Mouse (Mus musculus) neural tube, embryonic 12.5 days (tissue): ENCODE data around the gene Egf. TPM values are rescaled to one million over a fixed set of nuclear protein-coding genes. Genes with fewer than 3 reads are reported as not detected.

Experiments
- ATAC-seq: fragments of 200-750 bp; cut with Nextera tagmentation; 2 replicates; pipeline ENCODE4 v1.8.0; 2017; ENCODE audit warnings: low read depth, mild to moderate bottlenecking, moderate TSS enrichment, moderate library complexity; ENCODE audit not compliant: low FRiP score
- H3K27ac ChIP-seq: fragments of 300-500 bp; sonication (generic); 2 replicates; pipeline ENCODE4 v1.5.1; 2016
- H3K27me3 ChIP-seq: fragments of 300-500 bp; sonication (generic); replicated peaks from 2 replicates; pipeline ENCODE4 v1.6.1; 2016; ENCODE audit warnings: mild to moderate bottlenecking
- H3K36me3 ChIP-seq: fragments of 300-500 bp; sonication (generic); 2 replicates; pipeline ENCODE4 v1.6.1; 2016; ENCODE audit warnings: mild to moderate bottlenecking
- H3K4me1 ChIP-seq: fragments of 300-500 bp; sonication (generic); 2 replicates; pipeline ENCODE4 v1.6.1; 2016
- H3K4me2 ChIP-seq: fragments of 300-500 bp; sonication (generic); replicated peaks from 2 replicates; pipeline ENCODE4 v1.6.1; 2016; ENCODE audit warnings: mild to moderate bottlenecking
- H3K4me3 ChIP-seq: fragments of 300-500 bp; sonication (generic); 2 replicates; pipeline ENCODE4 v1.5.1; 2016
- H3K9ac ChIP-seq: fragments of 300-500 bp; sonication (generic); 2 replicates; pipeline ENCODE4 v1.6.1; 2016; ENCODE audit warnings: mild to moderate bottlenecking
- H3K9me3 ChIP-seq: fragments of 300-500 bp; sonication (generic); 2 replicates; pipeline ENCODE4 v1.6.1; 2016; ENCODE audit warnings: mild to moderate bottlenecking
- WGBS: fragments of 180-500 bp; shearing (Covaris S2); methylation state at CpG from one replicate; pipeline ENCODE4 v1.1.7; 2016; 5-methylcytosine and 5-hydroxymethylcytosine counted together
- polyA plus RNA-seq: library from polyadenylated mRNA; unstranded; fragments of >200 nt; fragmentation: Nextera tagmentation; extraction: Ambion mirVana; gene quantifications from 2 replicates; pipeline ENCODE4 v1.2.1, GENCODE M21; 2016

Egf gene
- polyA plus RNA-seq, 1 experiment from 2014 or later = 1.8 TPM

GRCm38 (mm10) chr3:129675923-129676322, 79.2 kb downstream of the Egf start:
- Histone ChIP-seq H3K27ac (no peak overlapping the region), H3K4me1 (no peaks in the 10 kb centered on the region), H3K27me3 (no peaks in the 10 kb centered on the region), H3K4me2 (no peak overlapping the region), H3K4me3 (no peak overlapping the region), H3K36me3 (no peaks in the 10 kb centered on the region), H3K9me3 (no peaks in the 10 kb centered on the region), H3K9ac (no peak overlapping the region)
- 96% methylated on average over 7 of the region's 7 CpGs for WGBS
- no peak for ATAC-seq

- no peaks in the 10 kb centered on the region for H3K36me3 ChIP-seq
- no peaks in the 10 kb centered on the region for H3K9me3 ChIP-seq
- 73% methylated on average over 2 of the region's 2 CpGs for WGBS
- no peaks in the 10 kb centered on the region for H3K27me3 ChIP-seq
- H3K9ac ChIP-seq = no peak overlapping the region
- no peak overlapping the region for H3K4me2 ChIP-seq
- no peak overlapping the region for H3K27ac ChIP-seq
- no peak overlapping the region for H3K4me3 ChIP-seq
- no peaks in the 10 kb centered on the region for H3K4me1 ChIP-seq
- ATAC-seq = no peak
Measured at GRCm38 (mm10) chr3:129663906-129664305, 91.2 kb downstream of the Egf start.

- 93% methylated on average over 7 of the region's 7 CpGs for WGBS
- Histone ChIP-seq H3K9me3 (no peaks in the 10 kb centered on the region), H3K4me1 (no peaks in the 10 kb centered on the region), H3K27me3 (no peaks in the 10 kb centered on the region), H3K4me2 (no peak overlapping the region), H3K27ac (no peak overlapping the region), H3K36me3 (no peaks in the 10 kb centered on the region), H3K4me3 (no peak overlapping the region), H3K9ac (no peak overlapping the region)
- ATAC-seq = no peak
Measured at GRCm38 (mm10) chr3:129658776-129659175, 96.3 kb downstream of the Egf start.

GRCm38 (mm10) chr3:129657775-129658174, 97.3 kb downstream of the Egf start:
- H3K9ac ChIP-seq = no peak overlapping the region
- no peaks in the 10 kb centered on the region for H3K27me3 ChIP-seq
- H3K4me3 ChIP-seq = no peak overlapping the region
- WGBS = 83% methylated on average over 11 of the region's 11 CpGs
- no peak overlapping the region for H3K27ac ChIP-seq
- no peak for ATAC-seq
- H3K9me3 ChIP-seq = no peaks in the 10 kb centered on the region
- no peak overlapping the region for H3K4me2 ChIP-seq
- no peaks in the 10 kb centered on the region for H3K36me3 ChIP-seq
- no peaks in the 10 kb centered on the region for H3K4me1 ChIP-seq

DNA sequence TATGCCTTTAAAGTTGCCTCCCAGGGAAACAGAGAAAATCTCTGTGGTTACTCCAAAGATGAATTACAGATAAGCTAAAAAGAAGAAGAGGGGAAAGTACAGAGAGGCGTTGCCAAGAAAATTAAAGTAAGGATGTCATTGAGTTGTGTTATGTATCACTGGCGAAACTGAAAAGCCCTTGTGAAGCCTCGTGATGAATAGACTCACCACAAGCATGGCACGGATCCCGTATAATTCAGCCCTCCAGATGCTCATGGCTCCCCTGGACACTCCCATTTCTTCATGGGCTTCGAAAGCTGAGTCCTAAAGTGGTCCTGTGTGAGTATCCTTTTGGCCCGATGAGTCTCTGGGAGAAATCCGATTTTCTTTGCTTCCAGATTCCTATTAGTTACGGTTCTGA, 97.9 kb downstream of the Egf start:
- H3K9ac ChIP-seq = no peak overlapping the region
- no peak overlapping the region for H3K4me3 ChIP-seq
- 89% methylated on average over 9 of the region's 9 CpGs for WGBS
- no peaks in the 10 kb centered on the region for H3K9me3 ChIP-seq
- H3K27me3 ChIP-seq = no peaks in the 10 kb centered on the region
- no peak for ATAC-seq
- H3K36me3 ChIP-seq = no peaks in the 10 kb centered on the region
- H3K4me2 ChIP-seq = no peak overlapping the region
- no peaks in the 10 kb centered on the region for H3K4me1 ChIP-seq
- no peak overlapping the region for H3K27ac ChIP-seq

GRCm38 (mm10) chr3:129656540-129656939, 98.6 kb downstream of the Egf start:
- no peak for ATAC-seq
- Histone ChIP-seq H3K27me3 (no peaks in the 10 kb centered on the region), H3K4me3 (no peak overlapping the region), H3K27ac (no peak overlapping the region), H3K36me3 (no peaks in the 10 kb centered on the region), H3K9ac (no peak overlapping the region), H3K4me2 (no peak overlapping the region), H3K4me1 (no peaks in the 10 kb centered on the region), H3K9me3 (no peaks in the 10 kb centered on the region)
- WGBS = 82% methylated on average over 4 of the region's 4 CpGs

DNA sequence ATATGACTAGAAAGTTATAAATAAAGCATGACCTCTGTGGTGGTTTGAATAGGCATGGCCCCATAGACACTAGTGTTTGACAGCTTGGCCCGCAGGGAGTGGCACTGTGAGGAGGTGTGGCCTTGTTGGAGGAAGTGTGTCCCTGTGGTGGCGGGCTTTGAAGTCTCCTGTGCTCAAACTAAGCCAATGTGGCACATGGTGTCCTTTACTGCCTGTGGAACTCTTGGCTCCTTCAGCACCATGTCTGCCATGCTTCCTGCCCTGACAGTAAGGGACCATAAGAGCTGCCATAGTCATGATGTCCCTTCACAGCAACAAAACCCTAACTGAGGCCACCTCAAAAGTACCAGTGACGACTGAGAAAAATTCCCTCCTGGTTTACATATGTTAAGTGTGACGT, 102.6 kb downstream of the Egf start:
- no peak for ATAC-seq
- WGBS = 89% methylated on average over 4 of the region's 4 CpGs

GRCm38 (mm10) chr3:129651765-129652164, 103.4 kb downstream of the Egf start:
- no peak overlapping the region for H3K9ac ChIP-seq
- 91% methylated on average over 8 of the region's 8 CpGs for WGBS
- H3K4me2 ChIP-seq = no peak overlapping the region

More for the DNA sequence above, 102.6 kb downstream of the Egf start:
- Histone ChIP-seq H3K27ac (no peak overlapping the region), H3K27me3 (no peaks in the 10 kb centered on the region), H3K36me3 (no peaks in the 10 kb centered on the region), H3K4me1 (no peaks in the 10 kb centered on the region), H3K4me2 (no peak overlapping the region), H3K9ac (no peak overlapping the region), H3K9me3 (no peaks in the 10 kb centered on the region), H3K4me3 (no peak overlapping the region)

DNA sequence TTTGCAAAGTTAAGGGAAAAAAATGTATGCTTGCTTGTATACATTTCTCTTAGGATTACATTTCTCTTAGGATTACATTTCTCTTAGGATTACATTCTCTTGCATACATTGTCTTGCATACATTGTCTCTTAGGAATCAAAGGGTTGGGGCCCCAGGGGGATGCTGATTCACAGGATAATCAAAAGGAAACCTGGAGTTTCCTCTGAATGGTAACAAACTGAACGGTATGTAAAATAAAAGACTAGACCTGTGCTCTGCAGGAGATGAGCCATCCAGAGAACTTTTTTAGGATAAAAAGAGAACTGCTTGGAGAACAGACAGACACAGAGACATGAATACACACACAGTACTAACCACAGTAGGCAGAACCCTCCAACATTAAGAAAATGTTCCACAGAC, 104.2 kb downstream of the Egf start:
- Histone ChIP-seq H3K9me3 (no peaks in the 10 kb centered on the region), H3K27me3 (no peaks in the 10 kb centered on the region), H3K4me2 (no peak overlapping the region), H3K27ac (no peak overlapping the region), H3K4me3 (no peak overlapping the region), H3K9ac (no peak overlapping the region), H3K36me3 (no peaks in the 10 kb centered on the region), H3K4me1 (no peaks in the 10 kb centered on the region)
- ATAC-seq = no peak
- WGBS = 14% methylated on average over 1 of the region's 1 CpGs

More at GRCm38 (mm10) chr3:129651765-129652164, 103.4 kb downstream of the Egf start:
- Histone ChIP-seq H3K27me3 (no peaks in the 10 kb centered on the region), H3K36me3 (no peaks in the 10 kb centered on the region), H3K27ac (no peak overlapping the region), H3K4me1 (no peaks in the 10 kb centered on the region), H3K9me3 (no peaks in the 10 kb centered on the region), H3K4me3 (no peak overlapping the region)
- ATAC-seq = no peak

- ATAC-seq = no peak
- Histone ChIP-seq H3K36me3 (no peaks in the 10 kb centered on the region), H3K4me1 (peaks cover 6% of the 10 kb centered on the region), H3K9me3 (no peaks in the 10 kb centered on the region), H3K4me2 (no peak overlapping the region), H3K27ac (no peak overlapping the region), H3K27me3 (no peaks in the 10 kb centered on the region), H3K4me3 (no peak overlapping the region), H3K9ac (no peak overlapping the region)
Measured at GRCm38 (mm10) chr3:129650293-129650612, 104.9 kb downstream of the Egf start.

DNA sequence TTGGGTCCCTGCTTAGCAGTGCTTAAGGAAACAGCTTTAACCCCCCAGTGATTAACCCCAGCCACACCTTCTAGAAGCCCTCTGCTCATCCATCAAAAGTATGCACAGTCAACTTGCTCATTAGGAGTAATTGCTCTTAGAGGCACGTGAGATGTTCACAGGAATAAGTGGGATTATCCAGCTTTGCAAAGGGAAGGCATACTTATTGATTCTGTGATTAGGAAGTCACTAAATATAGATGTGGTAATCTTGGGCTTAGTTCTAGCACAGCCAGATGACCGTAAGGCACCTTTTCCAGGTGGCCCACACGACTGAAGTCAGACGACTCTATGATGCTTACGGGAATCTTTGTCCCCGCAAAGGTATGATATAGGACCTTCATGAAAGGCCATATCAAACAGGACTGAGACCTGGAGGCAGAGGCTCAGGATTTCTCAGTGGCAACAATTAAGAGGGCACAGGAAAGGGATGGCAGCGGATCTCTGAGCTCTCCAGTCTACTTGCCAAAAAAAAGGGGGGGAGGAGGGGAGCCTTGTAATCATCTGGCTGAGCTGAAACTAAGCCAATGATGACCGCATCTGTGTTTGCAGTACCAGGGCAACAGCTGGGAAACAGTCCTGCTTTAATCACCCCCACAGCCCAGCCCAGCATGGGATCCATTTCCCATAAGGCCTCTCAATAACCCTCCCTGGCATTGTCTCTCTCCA, 105.4 kb downstream of the Egf start:
- Histone ChIP-seq H3K27me3 (no peaks in the 10 kb centered on the region), H3K4me1 (peaks cover 8% of the 10 kb centered on the region), H3K4me2 (no peak overlapping the region), H3K4me3 (no peak overlapping the region), H3K27ac (no peak overlapping the region), H3K9ac (no peak overlapping the region), H3K36me3 (no peaks in the 10 kb centered on the region), H3K9me3 (no peaks in the 10 kb centered on the region)
- 67% methylated on average over 8 of the region's 8 CpGs for WGBS
- no peak for ATAC-seq

GRCm38 (mm10) chr3:129648598-129648997, 106.5 kb downstream of the Egf start:
- H3K4me1 ChIP-seq = peaks cover 8% of the 10 kb centered on the region
- no peak for ATAC-seq
- no peaks in the 10 kb centered on the region for H3K9me3 ChIP-seq
- no peak overlapping the region for H3K9ac ChIP-seq
- H3K4me2 ChIP-seq = no peak overlapping the region
- no peak overlapping the region for H3K27ac ChIP-seq
- H3K36me3 ChIP-seq = no peaks in the 10 kb centered on the region
- H3K27me3 ChIP-seq = no peaks in the 10 kb centered on the region
- 81% methylated on average over 5 of the region's 5 CpGs for WGBS
- H3K4me3 ChIP-seq = no peak overlapping the region

- 83% methylated on average over 10 of the region's 10 CpGs for WGBS
- H3K9ac ChIP-seq = no peak overlapping the region
- H3K36me3 ChIP-seq = no peaks in the 10 kb centered on the region
- H3K4me1 ChIP-seq = peaks cover 8% of the 10 kb centered on the region
- no peaks in the 10 kb centered on the region for H3K27me3 ChIP-seq
- no peak for ATAC-seq
- no peaks in the 10 kb centered on the region for H3K9me3 ChIP-seq
- H3K4me2 ChIP-seq = no peak overlapping the region
- no peak overlapping the region for H3K27ac ChIP-seq
- H3K4me3 ChIP-seq = no peak overlapping the region
Measured at GRCm38 (mm10) chr3:129647312-129647711, 107.8 kb downstream of the Egf start.
